Mouse (Mus musculus) frontal cortex, adult 2 months (tissue): ENCODE data around the gene Cst6. TPM values are rescaled to one million over a fixed set of nuclear protein-coding genes. Genes with fewer than 3 reads are reported as not detected.

Source experiments
- DNase-seq, 2 experiments: peaks; one replicate each; pipeline ENCODE4 v3.0.0; 2022; ENCODE audit warnings: low spot score in 1 of 2; ENCODE audit errors: extremely low spot score in 1 of 2
- polyA plus RNA-seq: library from polyadenylated mRNA; depleted of rRNA; stranded (reverse); fragments of >200 nt; gene quantifications from 2 replicates; pipeline ENCODE4 v1.2.3, GENCODE M21; 2012

Gene Cst6
- polyA plus RNA-seq, 1 experiment, result 9.6 TPM

DNA sequence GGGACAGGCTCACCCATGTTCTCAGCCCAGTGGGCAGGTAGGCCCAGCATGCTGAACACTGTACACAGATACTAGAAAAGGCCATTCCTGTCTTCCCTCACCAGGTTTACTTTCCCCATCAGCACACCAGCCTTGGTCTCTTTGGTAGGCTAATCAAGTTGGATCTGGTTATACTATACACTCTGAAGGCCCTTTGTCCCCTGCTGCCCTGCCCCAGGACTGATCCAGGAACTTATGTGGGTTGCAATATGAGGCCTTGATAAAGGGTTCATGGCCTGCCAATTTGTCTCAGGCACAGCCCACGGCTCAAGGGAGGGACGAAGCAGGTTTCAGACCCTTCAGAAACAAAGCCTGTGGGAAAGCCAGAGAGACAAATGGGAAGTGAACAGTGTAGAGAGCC, 4.2 kb upstream of the Cst6 start:
- DNase-seq, result no peak

DNA sequence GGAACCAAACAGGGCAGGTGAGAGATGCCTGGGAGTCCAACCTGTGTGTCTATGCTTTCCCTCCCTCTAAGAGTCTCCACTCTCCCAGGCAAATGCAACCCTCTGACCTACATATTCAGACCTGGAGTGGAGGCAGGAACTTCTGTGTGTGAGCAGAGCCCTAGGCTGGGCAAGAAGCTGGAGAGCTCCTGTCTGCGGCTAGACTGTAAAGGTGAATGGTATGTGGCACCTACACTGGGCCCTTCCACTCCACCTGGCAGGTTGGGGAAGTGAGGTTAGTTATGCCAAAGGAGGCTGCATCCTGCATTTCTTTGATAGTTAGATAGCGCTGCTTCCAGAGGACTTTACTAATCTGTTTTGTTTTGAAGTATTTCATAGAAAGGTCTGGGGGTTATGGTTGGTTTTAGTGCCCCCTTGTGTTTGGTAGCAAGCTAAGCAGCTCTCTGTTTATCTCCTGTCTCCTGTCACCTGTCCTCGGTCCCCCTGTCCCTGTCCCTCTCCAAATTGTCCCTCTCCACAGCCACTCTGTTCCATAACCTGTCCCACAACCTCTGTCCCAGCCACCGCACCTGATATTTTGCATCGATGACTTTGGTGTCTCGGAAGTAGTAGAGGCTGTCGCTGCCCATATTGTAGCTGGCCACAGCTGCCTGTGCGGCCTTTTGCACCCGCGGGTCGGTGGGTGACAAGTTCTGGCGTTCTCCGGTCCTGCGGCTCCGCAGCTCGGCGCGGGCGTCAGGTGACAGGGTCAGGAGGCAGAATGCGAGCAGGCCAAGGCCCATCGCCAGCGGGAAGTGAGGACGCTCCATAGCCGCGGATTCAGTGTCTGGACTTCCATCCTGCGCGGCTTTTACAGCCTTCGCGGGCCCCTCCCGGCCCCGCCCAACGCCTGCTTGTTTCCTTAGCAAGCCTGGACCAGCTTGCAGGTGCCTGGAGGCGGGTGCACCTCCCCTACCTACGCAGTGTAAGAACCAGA, 560 bp downstream of the Cst6 start:
- DNase-seq, result peak in 1 of 2 experiments; percentile 42

GRCm38 (mm10) chr19:5348064-5348463, 1.3 kb downstream of the Cst6 start:
- DNase-seq, result no peak

GRCm38 (mm10) chr19:5345297-5346131, 3.9 kb downstream of the Cst6 start:
- no peak for DNase-seq

GRCm38 (mm10) chr19:5341360-5341759, 8.0 kb downstream of the Cst6 start:
- no peak for DNase-seq

GRCm38 (mm10) chr19:5337975-5338374, 11.4 kb downstream of the Cst6 start:
- peak; percentile 30 to 90 for DNase-seq

GRCm38 (mm10) chr19:5335441-5335840, 13.9 kb downstream of the Cst6 start, which contains the start of gene Catsper1:
Gene Catsper1 (plus strand): TSS chr19:5335741.
- no peak for DNase-seq

GRCm38 (mm10) chr19:5334741-5335140, 14.6 kb downstream of the Cst6 start:
- no peak for DNase-seq

DNA sequence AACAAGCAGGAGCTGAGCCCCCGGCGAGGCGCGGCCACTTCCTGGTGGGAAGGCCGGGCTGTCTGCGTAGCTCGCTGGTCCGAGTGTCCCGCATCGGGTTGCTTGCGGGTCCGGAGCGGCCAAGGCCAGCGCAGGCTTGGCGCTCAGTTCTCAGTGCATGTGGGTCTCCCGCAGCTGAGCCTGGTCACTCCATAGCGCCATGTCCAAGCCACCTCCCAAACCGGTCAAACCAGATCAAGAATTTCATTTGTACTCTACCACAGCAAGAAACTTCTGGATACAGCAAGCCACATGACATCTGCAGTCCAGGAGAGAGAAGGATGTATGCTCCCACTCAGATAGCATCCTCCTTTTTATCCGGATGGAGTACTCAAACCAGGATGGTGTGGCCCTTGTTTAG, 21.4 kb downstream of the Cst6 start:
- no peak for DNase-seq

DNA sequence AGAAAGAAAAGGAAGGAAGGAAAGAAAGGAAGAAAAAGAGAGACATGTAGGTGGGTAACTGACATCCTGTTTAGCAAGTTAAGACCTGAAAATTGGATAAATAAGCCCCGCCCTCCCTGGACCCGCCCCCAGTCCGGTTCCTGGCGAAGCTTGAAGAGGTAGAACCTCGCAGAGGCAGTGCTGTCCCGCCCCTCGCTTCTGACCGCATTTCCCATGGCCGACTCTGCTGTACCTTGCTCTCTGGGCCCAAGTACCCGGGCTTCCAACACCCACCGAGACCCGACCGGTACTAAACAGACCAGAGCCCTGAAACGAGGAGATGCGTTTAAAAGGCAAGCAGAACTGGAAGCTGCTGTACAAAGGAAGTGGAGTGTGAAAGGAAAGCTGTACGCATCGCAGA, 25.6 kb downstream of the Cst6 start:
- no peak for DNase-seq

DNA sequence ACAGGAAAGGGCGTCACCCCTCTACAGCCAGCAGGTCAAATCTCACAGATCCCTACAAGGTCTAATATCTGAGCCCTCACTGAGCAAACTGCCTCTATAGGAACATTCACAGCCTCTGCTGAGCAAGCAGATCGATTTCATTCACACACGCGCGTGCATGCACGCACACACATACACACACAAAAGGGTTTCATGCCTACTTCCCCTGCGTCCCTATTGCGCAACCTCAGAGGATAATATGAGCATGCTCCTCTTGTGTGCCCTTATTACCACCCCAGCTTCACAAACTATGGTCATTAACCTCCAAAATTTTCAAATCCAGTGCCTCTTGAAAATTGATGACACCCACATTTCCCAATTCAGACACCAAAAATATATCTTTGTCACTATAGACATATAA, 36.2 kb downstream of the Cst6 start:
- no peak for DNase-seq

- DNase-seq, result no peak
Measured at GRCm38 (mm10) chr19:5309025-5309424, 40.3 kb downstream of the Cst6 start.

- no peak for DNase-seq
Measured at GRCm38 (mm10) chr19:5306968-5307734, 42.2 kb downstream of the Cst6 start.

DNA sequence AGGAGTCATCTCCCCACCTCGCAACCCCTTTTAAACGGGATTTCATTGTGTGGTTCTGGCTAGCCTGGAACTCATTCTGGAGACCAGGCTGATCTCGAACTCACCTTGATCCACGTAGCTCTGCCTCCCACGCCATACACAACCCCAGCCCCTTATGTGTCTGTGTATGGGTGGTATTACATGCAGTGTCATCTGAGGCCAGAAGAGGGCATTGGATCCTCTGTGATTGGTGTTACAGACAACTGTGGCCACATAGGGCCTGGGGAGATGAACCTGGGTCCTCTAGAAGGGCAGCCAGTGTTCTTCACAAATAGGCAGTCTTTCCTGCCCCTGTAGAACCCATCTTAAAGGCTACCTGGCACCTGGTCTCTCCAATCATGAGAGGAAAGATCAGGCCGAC, 43.1 kb downstream of the Cst6 start:
- no peak for DNase-seq

- DNase-seq, result peak in 1 of 2 experiments; percentile 48
Measured at GRCm38 (mm10) chr19:5302455-5302854, 46.9 kb downstream of the Cst6 start.

- DNase-seq, result no peak
Measured at GRCm38 (mm10) chr19:5300588-5300987, 48.8 kb downstream of the Cst6 start.

DNA sequence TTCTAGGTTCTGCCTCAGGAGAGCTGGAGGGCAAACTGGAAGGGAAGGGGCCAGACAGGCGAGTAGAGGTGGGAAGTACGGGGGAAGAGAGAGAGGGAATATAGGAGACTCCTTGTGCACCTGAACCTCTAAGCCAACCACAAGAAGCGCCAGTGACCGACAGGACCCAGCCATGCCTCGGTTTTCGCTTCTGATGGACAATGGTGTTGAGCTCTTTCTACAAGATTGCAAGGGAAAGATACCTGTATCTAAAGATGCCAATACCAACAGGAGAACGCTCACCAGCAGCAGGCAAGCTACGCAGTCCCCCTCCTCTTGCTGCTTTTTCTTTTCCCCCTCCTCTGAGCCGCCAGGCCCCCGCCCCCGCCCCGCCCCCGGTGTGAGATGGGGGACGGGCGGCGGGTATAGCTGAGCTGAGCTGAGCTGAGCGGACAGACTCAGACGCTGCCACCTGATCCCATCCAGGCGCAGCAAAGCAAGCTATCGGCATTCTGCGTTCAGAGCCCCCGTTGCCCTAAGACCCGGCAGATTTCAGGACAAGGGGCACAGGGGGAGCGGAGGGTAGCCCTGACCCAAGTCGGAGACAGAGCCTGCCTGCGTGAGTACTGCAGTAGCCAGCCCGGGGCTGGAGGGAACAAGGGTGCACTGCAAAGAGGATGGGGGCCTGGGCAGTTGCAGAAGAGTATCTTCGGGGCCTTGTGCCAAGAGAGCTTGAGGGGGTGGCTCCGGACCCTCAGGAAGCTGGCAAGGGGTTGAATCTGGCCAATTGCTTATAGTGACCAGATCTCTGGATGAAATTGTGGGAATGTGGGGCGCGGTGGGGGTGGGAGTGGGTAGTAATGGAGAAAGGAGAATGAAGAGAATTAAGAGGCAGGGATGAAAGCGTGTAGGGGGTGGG, 51.2 kb downstream of the Cst6 start, which contains the start of gene Gal3st3:
TSS of gene Gal3st3 (plus strand) at position 429 of the 898 bp plus-strand sequence.
- peak in 1 of 2 experiments; percentile 68 for DNase-seq

DNA sequence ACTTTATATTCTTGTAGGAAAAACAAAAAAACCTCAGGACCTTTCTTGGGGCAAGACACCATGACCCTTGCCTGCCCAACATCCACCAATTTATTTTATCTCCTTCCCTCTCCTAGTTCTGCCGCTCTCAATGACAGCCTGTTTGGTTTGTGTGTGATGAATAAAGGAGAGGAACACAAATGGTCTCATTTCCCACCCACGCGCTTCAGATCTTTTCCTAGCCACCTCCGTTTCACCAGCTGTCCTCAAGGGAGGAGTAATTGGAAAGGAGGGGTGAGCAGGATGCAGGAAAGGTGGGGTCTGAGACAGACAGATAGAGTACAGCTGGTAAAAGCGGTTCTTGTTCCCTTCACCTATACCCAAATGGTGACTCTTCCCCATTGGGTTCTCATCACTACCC, 52.7 kb downstream of the Cst6 start:
- DNase-seq, result peak; percentile 65 to 83

DNA sequence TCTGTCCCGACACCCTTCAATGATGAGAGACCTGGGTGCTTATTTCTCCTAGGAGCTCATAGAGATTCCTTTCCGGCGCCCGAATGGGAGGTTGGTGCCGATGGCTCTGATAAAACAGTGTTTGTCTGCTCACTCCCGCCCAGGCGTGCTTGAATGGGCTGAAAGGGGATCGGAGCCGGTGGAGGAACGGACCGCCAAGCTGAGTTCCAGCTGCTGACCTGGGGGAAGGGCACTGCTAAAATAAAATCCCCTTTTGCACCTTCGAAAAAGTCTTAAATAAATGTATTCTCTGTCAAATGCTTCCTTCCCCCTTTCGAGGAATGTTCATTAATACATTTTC, 53.7 kb downstream of the Cst6 start:
- DNase-seq, result no peak
